Mouse (Mus musculus) embryo, embryonic 9.5 days (tissue): ENCODE data around the gene Hes5.

ENCODE experiments used
- DNase-seq: peaks from one replicate; pipeline ENCODE4 v3.0.0-alpha.2; 2017; ENCODE audit errors: extremely low spot score

The Hes5 gene

DNA sequence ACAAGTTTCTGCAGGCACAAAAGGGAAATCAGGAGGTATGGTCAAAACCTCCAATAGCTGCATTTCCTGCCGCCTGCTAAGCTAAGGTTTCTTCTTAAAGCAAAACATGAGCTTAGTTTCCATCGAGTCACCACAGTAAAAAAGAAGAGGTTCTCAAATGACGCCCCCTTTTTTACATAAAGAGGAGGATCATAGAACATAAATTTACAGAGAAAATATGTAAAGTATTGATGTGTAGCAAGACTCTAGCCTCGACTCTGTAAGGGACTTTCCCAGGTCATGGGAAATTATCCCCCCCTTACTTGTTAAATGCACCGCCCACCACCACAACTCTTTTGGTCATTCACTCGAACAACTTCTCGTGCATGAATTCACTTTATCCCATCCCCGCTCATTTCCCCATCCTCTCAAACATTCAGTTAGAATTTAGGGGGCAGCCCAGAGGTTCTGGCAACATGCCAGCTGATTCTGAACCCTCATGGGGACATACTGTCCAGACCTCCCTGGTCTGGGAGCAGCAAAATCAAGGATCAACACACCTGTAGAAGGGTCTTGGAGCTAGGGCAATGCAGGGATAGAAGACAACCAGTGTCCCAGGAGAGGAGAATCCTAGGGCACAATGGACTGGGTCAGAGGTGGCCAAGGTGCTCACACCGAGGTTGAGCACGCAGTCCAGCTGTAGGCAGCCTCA, 17.9 kb upstream of the Hes5 start:
- DNase-seq, result no peak

DNA sequence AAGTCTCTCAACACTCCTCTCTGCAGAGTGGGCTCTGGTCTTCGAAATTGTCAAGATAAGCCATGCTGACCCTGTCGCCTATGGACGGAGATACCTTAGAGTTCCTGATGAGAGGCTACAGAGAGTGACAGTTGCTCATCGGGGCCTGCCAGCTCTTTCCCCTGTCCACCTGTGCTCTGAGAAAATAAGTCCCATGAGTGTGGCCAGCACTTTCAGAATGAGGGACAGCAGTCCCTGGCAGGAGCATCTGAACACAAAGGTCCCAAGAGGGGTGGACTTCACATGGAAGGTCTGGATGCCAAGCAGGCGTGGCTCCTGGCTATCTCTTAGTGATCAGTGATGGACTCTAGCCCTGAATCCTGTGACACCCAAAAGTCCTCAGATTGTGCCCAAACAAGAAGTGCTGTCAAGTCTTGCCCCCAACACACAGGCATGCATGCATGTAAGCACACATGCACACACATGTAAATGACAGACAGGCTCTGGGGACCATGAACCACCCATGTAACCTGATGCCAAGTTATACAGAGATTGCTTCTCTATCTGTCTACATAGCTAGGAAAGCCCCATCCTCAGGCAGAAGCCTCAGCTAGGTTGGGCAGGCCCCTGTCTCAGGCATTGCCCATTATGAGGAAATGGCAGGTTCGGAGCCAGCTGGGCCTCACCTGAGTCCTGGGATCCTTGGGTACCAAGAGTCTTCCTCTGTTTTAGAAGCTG, 17.2 kb upstream of the Hes5 start:
- DNase-seq, result no peak

DNA sequence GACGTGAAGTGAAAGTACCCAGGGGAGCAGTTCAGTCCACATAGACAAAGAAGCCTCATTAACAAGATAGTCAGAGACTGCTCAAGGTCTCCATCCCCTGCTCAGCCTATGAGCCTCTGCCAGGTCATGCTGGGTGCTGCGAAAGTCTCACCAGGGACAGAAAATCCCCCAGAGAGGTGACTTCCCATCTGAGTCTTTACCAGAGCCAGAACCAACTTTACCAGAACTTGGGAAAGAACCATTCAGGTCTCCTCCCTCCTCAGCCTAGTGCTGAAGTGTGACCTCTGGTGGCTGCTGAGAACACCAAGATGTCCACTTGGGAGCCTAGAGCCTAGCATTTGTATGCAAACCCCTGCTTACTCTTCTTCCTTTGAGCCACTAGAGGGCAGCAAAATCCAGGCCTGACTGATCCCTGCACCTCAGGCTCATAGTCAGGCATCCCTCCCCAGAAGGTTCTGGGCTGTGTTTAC, 16.6 kb upstream of the Hes5 start:
- DNase-seq, result peak; percentile 72

DNA sequence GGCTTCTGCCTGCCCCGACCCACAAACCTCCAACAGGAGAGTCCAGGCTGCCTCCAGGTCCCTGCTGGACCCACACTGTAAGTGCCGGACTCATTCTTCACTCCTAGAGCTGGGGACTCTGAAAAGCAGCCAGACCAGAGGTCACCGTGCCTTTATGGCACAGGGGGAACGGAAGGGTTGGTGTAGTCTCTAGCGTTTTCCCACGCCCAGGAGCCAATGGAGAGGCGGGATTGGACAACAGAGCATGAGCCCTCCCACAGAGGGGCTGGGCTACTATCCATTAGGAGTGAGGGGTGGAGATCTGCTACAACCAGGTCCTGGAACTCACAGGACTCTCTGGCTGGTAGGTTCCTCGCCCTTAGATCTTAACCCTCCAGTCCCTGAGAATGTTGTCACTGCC, 14.4 kb upstream of the Hes5 start:
- DNase-seq, result peak; percentile 87

DNA sequence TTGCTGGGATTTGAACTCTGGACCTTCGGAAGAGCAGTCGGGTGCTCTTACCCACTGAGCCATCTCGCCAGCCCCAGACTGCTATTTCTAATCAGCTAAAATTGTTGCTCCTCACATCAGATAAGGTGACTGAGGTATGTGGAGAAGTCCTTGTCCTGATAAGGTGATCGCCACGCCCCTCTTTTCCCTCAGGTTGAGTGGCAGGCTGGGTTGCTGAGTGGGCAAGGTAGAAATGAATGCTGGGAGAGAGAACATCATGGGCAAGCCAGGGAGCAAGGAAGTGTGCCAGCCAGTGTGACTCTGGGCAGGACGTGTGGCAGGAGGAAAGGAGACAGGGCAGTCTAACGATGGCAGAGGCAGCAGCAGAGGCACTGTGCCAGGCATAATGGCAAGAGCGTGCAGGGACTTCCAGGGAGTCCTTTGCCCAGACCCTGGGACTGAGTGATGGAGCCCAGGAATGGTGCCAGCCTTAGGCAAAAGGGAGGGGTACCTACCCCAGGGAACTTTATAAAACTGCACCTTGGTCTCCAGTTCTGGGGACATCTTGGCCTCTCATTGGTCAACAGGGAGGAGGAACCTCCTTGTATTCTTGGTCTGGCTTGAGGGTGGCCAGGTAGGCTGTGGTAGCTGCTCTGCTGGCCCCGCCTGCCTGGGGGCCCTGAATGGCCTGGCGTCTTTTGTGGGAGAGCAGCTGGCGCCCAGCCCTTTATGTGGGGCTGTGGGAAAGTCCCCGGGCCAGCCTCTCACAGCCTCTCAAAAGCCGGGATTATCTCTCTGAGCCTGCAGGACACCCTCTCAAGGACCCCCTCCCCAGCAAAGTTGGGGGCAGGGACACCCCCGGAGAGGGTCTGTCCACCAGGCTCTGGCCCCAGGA, 12.4 kb upstream of the Hes5 start:
- no peak for DNase-seq

DNA sequence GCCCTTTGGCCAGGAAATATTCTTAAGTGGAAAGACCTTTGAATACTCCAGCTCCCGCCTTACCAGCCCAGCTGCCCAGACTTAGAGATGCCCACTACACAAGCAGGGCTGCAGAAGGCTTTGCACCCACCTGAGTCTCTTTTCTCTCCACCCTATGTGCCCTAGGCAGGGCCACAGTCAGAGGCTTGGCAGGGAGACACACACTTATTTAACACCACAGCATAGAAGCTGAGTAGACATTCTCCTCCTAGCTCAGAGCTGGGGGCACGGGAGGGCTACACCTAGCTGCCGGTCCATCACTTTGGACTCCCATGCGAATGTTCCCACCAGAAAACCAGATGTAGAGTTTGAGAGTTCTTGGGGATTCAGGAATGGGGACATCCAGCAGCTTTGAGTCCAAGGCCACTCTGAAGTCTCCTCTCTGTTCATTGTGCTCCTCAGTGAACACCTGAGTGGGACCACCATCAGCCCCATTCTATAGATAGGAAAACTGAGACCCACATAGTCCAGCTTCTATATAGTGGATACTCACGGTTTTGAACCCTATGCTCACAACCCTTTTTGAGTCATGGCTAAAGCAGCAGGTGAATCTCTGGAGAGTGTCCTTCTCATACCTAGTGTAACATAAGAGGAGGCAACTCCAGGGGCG, 11.7 kb upstream of the Hes5 start:
- no peak for DNase-seq

DNA sequence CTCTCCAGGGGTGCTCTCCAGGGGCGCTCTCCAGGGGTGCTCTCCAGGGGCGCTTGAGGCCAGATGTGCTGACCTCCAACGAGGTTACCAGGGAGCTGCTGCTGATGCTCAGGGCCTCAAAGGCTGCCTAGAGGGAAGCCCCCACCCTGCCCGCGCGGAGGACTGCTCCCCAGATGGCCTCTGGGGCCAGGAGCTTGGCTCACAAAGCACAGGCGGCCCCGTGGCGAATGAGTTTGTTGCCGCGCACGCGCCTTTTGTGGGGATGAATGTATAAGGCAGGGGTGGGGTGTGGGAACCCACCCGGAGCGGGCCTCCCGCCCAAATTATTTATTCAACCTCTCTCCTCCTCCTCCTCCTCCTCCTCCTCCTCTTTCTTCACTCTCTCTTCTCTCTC, 11.1 kb upstream of the Hes5 start:
- no peak for DNase-seq

DNA sequence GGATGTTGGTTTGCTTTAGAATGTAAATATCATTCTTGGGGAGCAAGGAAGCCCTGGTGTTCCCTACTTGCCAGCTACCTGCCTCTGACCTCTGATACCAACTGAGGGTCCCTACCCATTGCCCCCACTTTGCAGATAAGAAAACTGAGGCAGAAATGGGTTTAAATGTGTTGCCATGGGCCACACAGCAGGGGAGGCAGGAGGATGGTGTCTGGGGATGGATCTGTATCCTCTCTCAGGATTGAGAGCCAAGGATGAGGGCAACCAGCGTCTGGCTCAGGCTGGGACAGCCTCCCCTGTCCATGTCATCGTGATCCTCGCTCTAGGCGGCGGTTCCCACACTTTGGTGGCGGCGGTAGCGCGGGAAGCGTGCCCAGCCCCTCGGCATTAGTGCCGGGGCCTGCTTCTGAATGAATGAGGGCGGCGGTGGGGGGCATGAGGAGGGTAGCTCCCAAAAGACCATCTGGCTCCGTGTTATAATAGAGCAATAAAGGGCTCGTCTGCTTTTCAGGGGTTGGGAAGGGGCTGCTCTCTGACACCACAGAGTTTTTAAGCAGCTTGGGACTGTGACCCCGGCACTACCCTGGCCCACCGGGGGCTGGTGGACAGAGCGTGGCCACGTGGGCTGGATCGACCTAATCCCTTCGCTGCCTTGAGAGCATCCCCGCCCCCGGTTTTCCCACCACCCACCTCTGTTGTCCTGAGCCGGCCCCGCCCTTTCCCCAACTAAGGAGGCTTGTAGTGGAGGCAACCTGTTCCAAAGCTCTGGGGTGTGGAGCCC, 8.1 kb upstream of the Hes5 start:
- DNase-seq, result peak; percentile 76

DNA sequence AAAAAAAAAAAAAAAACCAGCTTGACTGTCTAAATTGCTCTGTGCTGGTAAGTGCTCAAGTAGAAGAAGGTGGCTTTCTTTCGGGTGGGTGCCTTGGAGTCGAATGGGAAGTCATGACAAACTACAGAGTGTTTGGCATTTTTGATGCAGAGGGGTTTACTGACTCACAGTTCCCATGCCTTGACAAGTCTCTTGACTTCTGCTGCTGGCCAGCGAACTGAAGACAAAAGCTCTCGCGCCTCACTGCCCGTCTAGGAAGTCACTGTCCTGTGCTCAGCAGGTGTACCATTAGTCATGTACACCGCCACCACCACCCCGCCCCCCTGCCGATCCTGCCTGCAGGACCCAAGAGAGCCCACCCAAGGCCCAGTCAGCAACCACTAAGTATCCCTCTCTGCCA, 4.1 kb upstream of the Hes5 start:
- DNase-seq, result no peak

DNA sequence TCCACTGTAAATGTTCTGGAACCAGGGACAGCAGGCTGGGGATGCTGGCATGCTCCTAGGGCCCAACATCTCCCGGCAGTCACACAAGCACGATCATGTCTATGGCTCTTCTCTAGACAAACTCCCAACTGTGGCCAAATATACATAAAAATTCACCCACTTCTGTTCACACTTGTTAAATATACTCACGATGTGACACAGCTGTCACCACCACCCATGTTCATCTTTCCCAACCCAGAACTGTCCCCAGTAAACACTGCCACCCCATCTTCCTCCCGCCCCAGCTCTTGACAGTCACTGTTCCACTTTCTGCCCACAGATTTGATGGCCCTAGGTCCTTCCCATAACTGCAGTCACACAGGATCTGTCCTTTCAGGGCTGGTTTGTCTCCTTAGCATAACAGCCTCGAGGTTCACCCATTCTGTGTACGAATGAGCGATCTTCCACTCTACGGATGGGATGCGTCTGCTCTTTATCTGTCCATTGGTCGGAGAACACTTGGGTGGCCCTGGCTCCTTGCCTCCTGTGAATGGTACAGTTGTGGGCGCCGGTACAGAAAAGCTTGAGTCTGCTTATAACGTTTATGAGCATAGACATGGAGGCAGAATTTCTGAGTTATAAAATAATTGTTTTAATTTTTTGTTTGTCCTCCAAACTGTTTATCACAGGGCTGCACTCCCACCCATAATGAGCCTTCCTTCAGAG, 3.3 kb upstream of the Hes5 start:
- no peak for DNase-seq

DNA sequence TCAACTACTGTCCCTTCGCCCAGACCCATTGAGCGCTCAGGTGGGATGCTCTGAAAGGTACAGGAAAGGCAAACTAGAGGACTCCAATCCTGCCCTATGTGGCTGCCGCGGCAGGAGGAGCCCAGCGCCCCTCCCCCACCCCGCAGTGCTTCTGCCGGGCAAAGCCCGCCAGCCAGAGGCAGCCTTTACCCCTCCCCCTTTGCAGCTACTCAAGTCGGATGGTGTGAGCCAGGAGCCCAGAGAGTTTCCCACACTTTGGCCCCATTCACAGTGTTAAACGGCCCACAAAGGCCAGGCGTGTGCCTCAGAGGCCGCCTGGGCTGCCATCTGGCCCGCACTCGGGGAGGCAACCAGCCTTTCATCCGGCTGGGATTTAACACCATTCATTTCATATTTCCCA, 2.6 kb upstream of the Hes5 start:
- peak; percentile 83 for DNase-seq

DNA sequence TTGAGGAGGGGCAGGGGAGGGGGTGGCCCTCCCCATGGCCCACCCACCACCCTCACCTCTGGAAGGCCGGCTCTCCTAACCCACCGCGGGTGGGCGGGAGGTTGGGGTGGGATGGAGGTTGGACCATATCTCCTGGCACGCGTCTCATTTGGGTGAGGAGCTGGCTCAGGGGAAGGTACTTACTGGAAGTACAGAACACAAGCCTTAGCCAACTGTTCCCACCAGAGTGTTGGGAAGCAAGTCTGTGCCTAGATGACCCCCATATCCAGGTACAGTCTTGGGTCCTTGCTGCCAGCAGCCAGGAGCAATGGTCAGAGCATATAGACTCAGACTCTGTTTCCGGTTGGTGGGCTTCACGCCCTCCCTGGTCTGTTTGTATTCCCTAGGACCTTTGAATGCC, 2.1 kb upstream of the Hes5 start:
- DNase-seq, result no peak

DNA sequence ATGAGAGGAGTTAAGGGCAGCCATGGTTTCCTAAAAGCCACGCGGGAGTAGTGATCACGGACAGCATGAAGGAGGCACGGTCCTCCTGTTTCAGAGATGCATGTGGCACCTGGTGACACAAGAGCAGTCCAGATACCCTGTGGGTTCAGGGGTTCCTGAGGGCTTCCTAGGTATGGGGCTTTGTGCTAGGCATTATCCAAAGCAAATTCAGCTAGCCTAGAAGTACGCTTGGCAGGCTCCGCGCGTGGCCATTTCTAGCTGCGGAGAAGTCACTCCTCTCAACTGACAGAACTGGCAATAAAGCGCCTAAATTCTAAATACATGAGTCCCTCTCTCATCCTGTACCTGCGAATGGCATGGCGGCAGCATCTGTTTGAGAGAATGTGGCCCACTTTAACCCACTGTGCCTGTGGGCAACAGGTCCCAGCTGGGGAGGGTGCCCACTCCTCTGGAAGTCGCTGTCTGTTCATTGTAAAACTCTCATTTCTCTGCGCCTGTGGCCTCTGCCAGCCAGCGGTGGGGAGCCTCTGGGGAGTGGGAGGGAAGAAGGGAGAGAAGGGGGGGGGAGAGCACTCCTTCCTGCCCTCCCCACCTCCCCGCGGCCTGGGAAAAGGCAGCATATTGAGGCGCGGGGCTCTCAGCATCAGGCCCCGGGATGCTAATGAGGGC, 568 bp upstream of the Hes5 start:
- no peak for DNase-seq

DNA sequence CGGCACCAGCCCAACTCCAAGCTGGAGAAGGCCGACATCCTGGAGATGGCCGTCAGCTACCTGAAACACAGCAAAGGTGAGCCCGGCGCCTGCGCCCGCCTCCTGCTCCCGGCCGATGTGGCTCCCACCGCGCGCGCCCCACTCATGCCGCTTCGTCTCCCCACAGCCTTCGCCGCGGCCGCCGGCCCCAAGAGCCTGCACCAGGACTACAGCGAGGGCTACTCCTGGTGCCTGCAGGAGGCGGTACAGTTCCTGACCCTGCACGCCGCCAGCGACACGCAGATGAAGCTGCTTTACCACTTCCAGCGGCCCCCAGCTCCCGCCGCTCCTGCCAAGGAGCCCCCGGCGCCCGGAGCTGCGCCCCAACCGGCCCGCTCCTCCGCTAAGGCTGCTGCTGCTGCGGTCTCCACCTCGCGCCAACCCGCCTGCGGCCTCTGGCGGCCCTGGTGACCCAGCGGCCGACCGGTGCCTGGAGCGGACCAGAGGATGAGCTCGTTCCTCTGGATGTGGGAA, 559 bp downstream of the Hes5 start:
- DNase-seq, result peak; percentile 66

DNA sequence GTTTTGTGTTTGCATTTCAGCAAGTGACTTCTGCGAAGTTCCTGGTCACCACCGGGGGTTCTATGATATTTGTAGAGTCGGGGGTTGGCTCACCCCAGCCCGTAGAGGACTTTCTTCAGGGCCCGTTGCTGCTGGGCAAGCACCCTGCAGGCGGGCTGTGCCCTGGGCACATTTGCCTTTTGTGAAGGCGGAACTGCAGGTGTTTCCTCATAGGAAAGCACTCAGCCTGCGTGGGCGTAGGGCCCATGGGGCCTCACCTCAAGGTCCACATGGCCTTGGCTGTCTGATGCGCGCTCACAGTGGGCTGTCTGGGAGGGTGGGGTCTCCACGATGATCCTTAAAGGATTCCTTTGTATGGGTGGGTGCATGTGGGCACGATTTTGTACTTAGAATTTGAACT, 1.2 kb downstream of the Hes5 start:
- no peak for DNase-seq

DNA sequence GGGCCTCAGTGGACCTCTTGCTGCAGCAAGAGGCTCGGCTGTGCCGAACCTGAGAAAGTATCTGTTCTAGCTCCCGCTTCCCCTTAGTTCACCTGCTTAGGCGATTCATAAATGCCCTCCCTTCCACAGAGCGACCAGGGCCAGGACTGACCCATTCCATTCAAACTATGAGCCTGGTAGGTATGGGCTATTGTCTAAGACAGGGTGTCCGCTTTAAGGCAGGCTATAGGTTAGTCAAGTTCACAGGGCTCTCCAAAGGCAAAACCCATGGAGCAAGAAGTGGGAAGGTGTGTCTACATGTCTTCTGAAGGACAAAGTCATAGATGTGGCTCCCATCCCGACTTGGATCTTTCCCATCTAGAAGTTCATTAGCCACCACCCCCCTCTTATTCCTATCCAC, 2.0 kb downstream of the Hes5 start:
- no peak for DNase-seq

DNA sequence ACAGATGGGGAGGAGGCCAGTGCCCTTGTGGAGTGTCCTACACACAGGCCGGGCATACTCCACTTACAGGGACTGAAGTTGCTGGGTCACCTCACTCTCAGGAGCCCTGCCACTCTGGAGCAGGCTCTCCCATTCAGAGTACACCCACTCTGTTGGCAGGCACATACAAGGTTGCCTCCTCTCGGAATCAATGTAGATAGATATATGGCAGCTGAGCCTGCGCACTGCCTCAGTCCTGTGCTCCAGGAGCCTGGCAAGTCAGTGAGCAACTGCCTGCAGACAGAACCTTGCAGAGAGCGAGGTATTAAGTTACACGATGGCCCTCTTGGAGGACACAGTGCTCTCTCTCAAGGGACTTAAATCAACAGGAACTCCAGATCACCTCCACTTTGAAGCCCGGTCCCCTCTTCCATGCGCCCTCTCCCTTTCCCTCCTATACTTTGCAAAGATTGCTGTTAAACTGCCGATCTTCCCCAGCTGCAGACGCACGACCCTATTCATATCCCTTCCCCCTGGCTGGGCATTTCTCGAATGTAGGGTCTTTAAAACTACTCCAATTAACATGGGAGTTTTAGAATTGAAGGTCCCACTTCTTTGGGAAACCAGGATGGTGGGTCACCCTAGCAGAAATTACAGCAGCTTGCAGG, 2.6 kb downstream of the Hes5 start:
- DNase-seq, result no peak

DNA sequence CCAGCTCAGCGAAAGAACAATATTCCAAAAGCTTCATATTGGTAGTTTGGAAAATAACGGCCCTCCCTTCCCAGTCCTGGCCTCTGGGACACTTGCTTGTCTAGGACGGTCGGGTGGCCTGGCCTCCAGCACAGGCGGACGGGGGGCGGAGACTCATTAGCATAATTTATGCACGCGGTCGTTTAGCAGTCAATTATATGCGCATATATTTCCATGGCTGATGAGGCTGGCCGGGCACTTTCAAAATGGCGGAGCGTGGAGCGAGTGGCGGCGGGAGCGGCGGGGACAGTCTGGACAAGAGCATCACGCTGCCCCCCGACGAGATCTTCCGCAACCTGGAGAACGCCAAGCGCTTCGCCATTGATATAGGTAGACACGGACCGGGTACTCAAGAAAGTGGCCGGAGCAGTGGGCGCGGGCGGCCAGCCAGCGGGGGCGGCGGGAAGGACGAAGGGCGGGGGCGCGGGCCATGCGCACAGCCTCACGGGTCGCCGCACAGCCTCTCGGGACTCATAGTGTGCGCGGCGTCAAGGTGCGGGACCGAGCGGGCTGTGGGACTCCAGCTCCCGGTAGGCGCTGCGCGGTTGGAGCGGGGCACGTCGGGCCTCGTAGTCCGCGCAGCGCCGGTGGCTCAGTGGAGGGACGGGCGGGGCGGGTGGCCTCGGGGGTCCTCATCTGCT, 3.3 kb downstream of the Hes5 start, which contains the start of gene Pank4:
Pank4 (plus strand) TSS at position 223 of the 680 bp plus-strand sequence.
- peak; percentile 94 for DNase-seq
